Mouse (Mus musculus): ENCODE measurements around the gene Mmaa. TPM values are rescaled to one million over a fixed set of nuclear protein-coding genes. Genes with fewer than 3 reads are reported as not detected.

The Mmaa gene
- total and polyA plus RNA-seq, 3 experiments, result 3.3 to 4.7 (median 4.1) TPM

DNA sequence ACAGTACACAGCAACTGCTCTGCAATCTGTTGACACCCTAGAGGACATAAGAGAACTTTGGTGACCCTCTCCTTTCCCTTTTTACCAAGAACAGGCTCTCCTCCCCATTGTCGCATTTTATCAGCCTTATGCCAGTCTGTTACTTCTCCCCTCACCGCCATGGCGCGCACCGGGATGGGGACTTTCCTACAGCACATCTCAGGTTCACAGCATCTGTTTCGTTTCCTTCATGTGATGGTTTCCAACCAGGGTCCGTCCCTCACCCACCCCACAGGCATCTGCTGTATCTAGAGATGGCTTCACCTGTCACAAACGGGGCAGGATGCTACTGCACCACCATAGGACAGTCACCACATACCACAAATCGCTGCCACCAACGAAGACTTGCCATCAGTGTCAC lies 19.8 kb downstream of the Mmaa start (continued):
- TF ChIP-seq KAT2A (IDR thresholded peaks at IDR 0.05; ENCODE audit: insufficient replicate concordance, low read length), result no peak
- 0 out of 2 replicates have a peak, but pooled peaks have one; percentile 27 for TF ChIP-seq TBP (conservative IDR thresholded peaks at IDR 0.05; ENCODE audit: low read depth, low read length)
- no peak; the same call in 1 of the 2 replicates for TF ChIP-seq MYC (IDR thresholded peaks at IDR 0.05; ENCODE audit: low read depth, low read length)
- TF ChIP-seq JUN (IDR thresholded peaks at IDR 0.05; ENCODE audit: insufficient read depth, low read depth, low read length), result no peak
- TF ChIP-seq CHD2 (IDR thresholded peaks at IDR 0.05; ENCODE audit: low read length), result 0 out of 2 replicates have a peak, but pooled peaks have one; percentile 37
- TF ChIP-seq NELFE (IDR thresholded peaks at IDR 0.05; ENCODE audit: low read depth, low read length), result no peak
- peak; percentile 63 for TF ChIP-seq EP300 (IDR thresholded peaks at IDR 0.05; ENCODE audit: low read length)
- peak; percentile 77 for TF ChIP-seq IRF4 (IDR thresholded peaks at IDR 0.05; ENCODE audit: low read depth, low read length)
- no peak for TF ChIP-seq PAX5 (IDR thresholded peaks at IDR 0.05; ENCODE audit: low read length)
- TF ChIP-seq UBTF (IDR thresholded peaks at IDR 0.05; ENCODE audit: low read depth, low read length), result no peak
- TF ChIP-seq ZKSCAN1 (IDR thresholded peaks at IDR 0.05; ENCODE audit: borderline replicate concordance, low read depth, low read length), result no peak

DNA sequence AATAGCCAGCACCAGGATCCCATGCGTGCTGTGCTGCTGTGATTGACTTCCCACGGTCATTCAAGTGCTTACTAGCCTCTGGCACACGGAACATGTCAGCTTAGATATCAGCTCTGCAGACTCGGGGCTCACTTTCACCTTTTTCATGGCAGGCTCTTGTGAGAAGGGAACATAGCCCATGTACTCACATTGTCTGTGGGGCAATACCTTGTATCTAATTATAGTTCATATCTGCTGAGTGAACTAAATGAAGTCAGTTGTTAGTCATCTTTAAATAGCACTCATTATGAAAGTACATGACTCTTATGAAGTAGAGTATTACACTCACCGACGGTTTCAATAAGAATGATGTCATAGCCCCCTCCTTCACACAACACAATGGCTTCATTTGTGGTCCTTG lies 21.0 kb downstream of the Mmaa start:
- dilution Hi-C loops (cut with MboI; ENCODE audit: extremely low pct_ligation_motif_present, extremely low pct_unique_long_range_greater_than_20kb, low sequenced_read_pairs), result no loop called here
- no peak overlapping the region for H3K4me3 ChIP-seq (replicated peaks in 1 of 3; ENCODE audit: low read depth in 2 of 3, low read length in 2 of 3, poor library complexity in 1 of 3)
- no peaks in the 10 kb centered on the region for H3K27me3 ChIP-seq (replicated peaks)
- H3K27ac ChIP-seq (ENCODE audit: insufficient read depth, low read depth), result no peak overlapping the region
- peaks cover 13 to 54% of the 10 kb centered on the region in 2 experiments for H3K36me3 ChIP-seq (replicated peaks in 1 of 2; ENCODE audit: control insufficient read depth in 1 of 2, insufficient read depth in 1 of 2, low read length in 1 of 2)
- in situ Hi-C loops (cut with MboI; ENCODE audit: low pct_ligation_motif_present, low pct_unique_long_range_greater_than_20kb, low sequenced_read_pairs), result no loop called here
- H3K4me1 ChIP-seq (ENCODE audit: control insufficient read depth in 1 of 2, insufficient read depth in 2 of 2), result peaks cover 28 to 44% of the 10 kb centered on the region in 2 experiments
- peak; percentile 38 for DNase-seq (ENCODE audit: extremely low read depth)
- no peaks in the 10 kb centered on the region for H3K79me2 ChIP-seq (replicated peaks; ENCODE audit: control insufficient read depth, extremely low read depth, insufficient read depth, poor library complexity, severe bottlenecking)
- no peaks in the 10 kb centered on the region for H3K9me3 ChIP-seq (replicated peaks; ENCODE audit: low read length)
- H3K9ac ChIP-seq (ENCODE audit: insufficient read depth, low read depth), result 0 out of 2 replicates have a peak overlapping the region, but pooled peaks have one; percentile 22
- no peak for TF ChIP-seq CHD2 (IDR thresholded peaks at IDR 0.05; ENCODE audit: low read length)
- peak; percentile 94 for TF ChIP-seq MEF2A (IDR thresholded peaks at IDR 0.05; ENCODE audit: borderline replicate concordance, low read depth, low read length)
- TF ChIP-seq BHLHE40 (IDR thresholded peaks at IDR 0.05; ENCODE audit: low read depth, low read length), result peak; percentile 68
- peak; percentile 85 for TF ChIP-seq JUN (IDR thresholded peaks at IDR 0.05; ENCODE audit: insufficient read depth, low read depth, low read length)
- TF ChIP-seq MAFK (IDR thresholded peaks at IDR 0.05; ENCODE audit: insufficient replicate concordance, low read length), result no peak; the same call in 1 of the 2 replicates
- no peak for TF ChIP-seq RAD21 (IDR thresholded peaks at IDR 0.05; ENCODE audit: low read depth, low read length)
- peak; percentile 91 for TF ChIP-seq ETS1 (conservative IDR thresholded peaks at IDR 0.05; ENCODE audit: low read depth, low read length)
- TF ChIP-seq MYC (IDR thresholded peaks at IDR 0.05; ENCODE audit: low read depth, low read length), result 0 out of 2 replicates have a peak, but pooled peaks have one; percentile 30
- peak; percentile 65; the same call in 1 of the 2 replicates for TF ChIP-seq IRF4 (IDR thresholded peaks at IDR 0.05; ENCODE audit: low read depth, low read length)
- TF ChIP-seq JUND (conservative IDR thresholded peaks at IDR 0.05; ENCODE audit: low read depth, low read length), result peak; percentile 83
- TF ChIP-seq MAZ (IDR thresholded peaks at IDR 0.05; ENCODE audit: low read depth, low read length), result peak; percentile 68; the same call in 1 of the 2 replicates
- peak; percentile 54; the same call in 1 of the 2 replicates for TF ChIP-seq EP300 (IDR thresholded peaks at IDR 0.05; ENCODE audit: low read length)
- no peak for TF ChIP-seq MXI1 (IDR thresholded peaks at IDR 0.05; ENCODE audit: low read depth, low read length)
- no peak overlapping the region for H3K4me2 ChIP-seq (ENCODE audit: insufficient read depth, low read depth, poor library complexity, severe bottlenecking)
